Mouse (Mus musculus) liver, embryonic 14.5 days (tissue): ENCODE results near the gene Bbs12.

Source experiments
- CTCF ChIP-seq: IDR thresholded peaks from 2 replicates; pipeline ENCODE4 v1.5.1; 2016; ENCODE audit warnings: antibody characterized with exemption, low read depth, control low read depth
- EP300 ChIP-seq: IDR thresholded peaks from 2 replicates; pipeline ENCODE4 v1.6.1; 2016; ENCODE audit warnings: antibody characterized with exemption, low read depth

- TF ChIP-seq EP300 (no peak), CTCF (no peak)
Measured at GRCm38 (mm10) chr3:37360729-37361128, 48.4 kb downstream of the Bbs12 start.
